Mouse (Mus musculus) heart, adult 11 months (tissue): Measurements from ENCODE around the gene Bcl9l.

Source experiments
- DNase-seq: peaks from one replicate; pipeline ENCODE4 v3.0.0; 2022

Bcl9l gene

GRCm38 (mm10) chr9:44513121-44513520 is 30.5 kb downstream of the Bcl9l start:
- peak; percentile 94 for DNase-seq

GRCm38 (mm10) chr9:44513610-44514009 is 31.0 kb downstream of the Bcl9l start:
- DNase-seq, result peak; percentile 91

GRCm38 (mm10) chr9:44514147-44514546 is 31.5 kb downstream of the Bcl9l start:
- DNase-seq, result no peak

GRCm38 (mm10) chr9:44515131-44515751 is 32.6 kb downstream of the Bcl9l start:
- peak; percentile 98 for DNase-seq

GRCm38 (mm10) chr9:44515891-44516290 is 33.3 kb downstream of the Bcl9l start:
- no peak for DNase-seq

GRCm38 (mm10) chr9:44517368-44517767 is 34.7 kb downstream of the Bcl9l start:
- no peak for DNase-seq

- DNase-seq, result peak; percentile 94
These were observed 35.4 kb downstream of the Bcl9l start for GRCm38 (mm10) chr9:44518068-44518467.

- DNase-seq, result no peak
These were observed 39.3 kb downstream of the Bcl9l start for GRCm38 (mm10) chr9:44521927-44522326.

GRCm38 (mm10) chr9:44523686-44524085 is 41.1 kb downstream of the Bcl9l start:
- DNase-seq, result no peak

- no peak for DNase-seq
These were observed 41.7 kb downstream of the Bcl9l start for GRCm38 (mm10) chr9:44524235-44524826.

GRCm38 (mm10) chr9:44525001-44525400 is 42.4 kb downstream of the Bcl9l start:
- DNase-seq, result no peak

- DNase-seq, result peak; percentile 85
These were observed 43.0 kb downstream of the Bcl9l start for GRCm38 (mm10) chr9:44525589-44525988.

GRCm38 (mm10) chr9:44526337-44527112 is 43.9 kb downstream of the Bcl9l start:
- DNase-seq, result peak; percentile 87

- peak; percentile 93 for DNase-seq
These were observed 45.7 kb downstream of the Bcl9l start for GRCm38 (mm10) chr9:44528340-44528739.

- peak; percentile 83 for DNase-seq
These were observed 50.5 kb downstream of the Bcl9l start for GRCm38 (mm10) chr9:44532991-44533580.

- peak; percentile 93 for DNase-seq
These were observed 55.1 kb downstream of the Bcl9l start for GRCm38 (mm10) chr9:44537625-44538301.

GRCm38 (mm10) chr9:44539816-44540421 is 57.3 kb downstream of the Bcl9l start:
- DNase-seq, result no peak

- no peak for DNase-seq
These were observed 58.1 kb downstream of the Bcl9l start for GRCm38 (mm10) chr9:44540676-44541075.

- DNase-seq, result no peak
These were observed 59.7 kb downstream of the Bcl9l start for GRCm38 (mm10) chr9:44542364-44542763.

GRCm38 (mm10) chr9:44544986-44545385 is 62.4 kb downstream of the Bcl9l start:
- no peak for DNase-seq

GRCm38 (mm10) chr9:44548412-44549152 is 66.0 kb downstream of the Bcl9l start:
- no peak for DNase-seq

GRCm38 (mm10) chr9:44551138-44551537 is 68.5 kb downstream of the Bcl9l start:
- DNase-seq, result no peak
